Mouse (Mus musculus): Measurements from ENCODE around the gene Epb41. TPM values are rescaled to one million over a fixed set of nuclear protein-coding genes. Genes with fewer than 3 reads are reported as not detected.

The Epb41 gene
- 66.5 and 94.1 TPM in 2 replicates for polyA plus RNA-seq (2012; rRNA removed)

DNA sequence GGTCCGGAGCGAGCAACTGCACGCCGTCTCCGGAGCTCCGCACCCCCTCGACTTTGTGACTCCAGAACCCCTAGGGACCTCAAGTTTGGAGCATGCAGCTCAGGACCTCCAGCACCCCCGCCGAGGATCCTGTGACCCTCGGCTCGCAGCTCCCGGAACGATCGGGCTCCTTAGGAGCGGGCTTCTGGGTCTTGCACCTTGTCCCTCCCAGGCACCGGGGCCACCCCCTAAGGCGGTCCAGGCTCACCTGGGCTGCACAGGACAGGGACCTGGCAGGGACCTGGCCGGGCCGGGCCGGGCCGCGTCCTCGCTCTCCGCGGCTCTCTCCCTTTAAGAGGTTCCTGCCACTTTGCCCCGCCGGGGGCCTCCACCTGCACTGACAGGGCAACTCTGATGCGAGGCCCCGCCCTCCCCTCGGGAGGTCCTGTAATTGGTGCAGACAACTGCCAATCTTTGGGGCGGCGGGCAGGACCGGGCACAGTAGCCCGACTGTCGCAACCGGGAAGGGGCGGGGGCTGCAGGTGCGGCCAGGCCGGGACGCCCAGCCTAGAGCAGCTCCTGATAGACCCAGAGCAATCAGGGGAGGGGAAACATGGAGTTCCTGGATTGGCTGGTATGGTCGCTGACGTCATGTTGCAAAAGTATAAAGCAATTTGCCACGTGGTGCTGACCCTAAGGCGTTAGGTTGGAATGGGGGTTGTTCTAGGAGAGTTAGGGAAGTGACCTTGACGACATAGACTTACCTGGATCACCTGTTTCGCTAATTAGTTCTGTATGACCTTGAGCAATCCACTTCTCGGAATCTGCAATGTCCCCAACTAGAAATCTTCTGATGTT is at the start of gene Epb41:
TSS of gene Epb41 (minus strand) at position 389 of the 837 bp plus-strand sequence.
- WGBS = 3% methylated on average over 47 of the region's 47 CpGs
- peak; percentile 19; the same call in 1 of the 2 replicates for TF ChIP-seq POLR2A (IDR thresholded peaks at IDR 0.05; ENCODE audit: low read depth, low read length)
- no peak for TF ChIP-seq CTCF (IDR thresholded peaks at IDR 0.05; ENCODE audit: extremely low read depth, insufficient read depth, insufficient read length, insufficient replicate concordance)
- Histone ChIP-seq H3K4me1 (ENCODE audit: control insufficient read depth, insufficient read depth, insufficient read length) (peaks cover 5% of the 10 kb centered on the region; the same call in 1 of the 2 replicates), H3K4me3 (ENCODE audit: extremely low read depth, insufficient read depth, insufficient read length) (peak within 1 kb of the TSS; percentile 92), H3K27me3 (ENCODE audit: control insufficient read depth, insufficient read depth, low read length) (no peaks in the 10 kb centered on the region; the same call in 1 of the 2 replicates), H3K36me3 (ENCODE audit: control insufficient read depth, insufficient read depth, low read length) (peaks cover 3% of the 10 kb centered on the region; the same call in 1 of the 2 replicates), H3K27ac (ENCODE audit: insufficient read depth, low read length) (peak within 1 kb of the TSS; percentile 56)
- peak; percentile 94 to 100 for DNase-seq (ENCODE audit: low read depth in 1 of 2, low spot score in 2 of 2)

DNA sequence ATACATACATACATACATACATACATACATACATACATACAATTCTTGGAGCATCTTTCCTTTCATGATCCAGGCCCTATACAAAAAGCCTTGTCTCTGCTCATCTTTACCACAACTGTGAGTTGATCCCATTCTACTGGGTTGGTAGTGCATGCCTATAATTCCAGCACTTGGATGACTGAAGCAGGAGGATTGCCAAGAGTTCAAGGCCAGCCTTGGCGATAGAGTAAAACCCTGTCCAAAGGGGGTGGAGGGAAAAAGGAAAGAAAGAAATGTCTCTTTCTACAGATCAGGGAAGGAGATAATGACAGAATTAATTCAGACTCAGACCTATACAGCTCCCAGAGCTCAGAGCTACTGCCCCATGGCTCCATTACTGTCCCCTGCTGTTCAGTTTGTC is 48.0 kb upstream of the Epb41 start:
- no peak for DNase-seq (ENCODE audit: low read depth in 1 of 2, low spot score in 2 of 2)
- TF ChIP-seq CTCF (IDR thresholded peaks at IDR 0.05; ENCODE audit: extremely low read depth, insufficient read depth, insufficient read length, insufficient replicate concordance) = no peak
- no peak for TF ChIP-seq POLR2A (IDR thresholded peaks at IDR 0.05; ENCODE audit: low read depth, low read length)
- H3K27ac ChIP-seq (ENCODE audit: insufficient read depth, low read length) = no peak overlapping the region

DNA sequence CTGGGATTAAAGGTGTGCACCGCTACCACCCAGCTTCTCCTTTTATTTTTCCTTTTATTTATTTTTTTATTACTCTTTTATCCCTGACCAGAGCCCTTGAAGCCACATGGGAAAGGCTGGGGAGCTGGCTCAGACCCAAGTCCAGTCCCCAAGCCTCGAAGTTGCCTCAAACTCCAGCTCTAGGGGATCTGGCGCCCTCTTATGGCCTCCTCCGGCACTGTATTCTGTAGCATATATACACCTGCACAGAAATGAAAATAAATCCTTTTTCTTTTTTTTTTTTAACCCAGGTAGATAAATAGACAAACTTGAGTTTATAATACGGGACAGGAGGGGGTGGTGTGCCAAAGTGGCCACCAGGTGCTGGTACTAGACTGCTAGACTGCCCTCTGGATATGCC is 46.6 kb upstream of the Epb41 start:
- WGBS = 79% methylated on average over 5 of the region's 5 CpGs
- Histone ChIP-seq H3K4me1 (ENCODE audit: control insufficient read depth, insufficient read depth, insufficient read length) (no peaks in the 10 kb centered on the region), H3K27me3 (ENCODE audit: control insufficient read depth, insufficient read depth, low read length) (no peaks in the 10 kb centered on the region), H3K4me3 (ENCODE audit: extremely low read depth, insufficient read depth, insufficient read length) (no peak overlapping the region), H3K36me3 (ENCODE audit: control insufficient read depth, insufficient read depth, low read length) (no peaks in the 10 kb centered on the region), H3K27ac (ENCODE audit: insufficient read depth, low read length) (no peak overlapping the region)
- DNase-seq (ENCODE audit: low read depth in 1 of 2, low spot score in 2 of 2) = no peak
- TF ChIP-seq CTCF (IDR thresholded peaks at IDR 0.05; ENCODE audit: extremely low read depth, insufficient read depth, insufficient read length, insufficient replicate concordance) = no peak
- no peak for TF ChIP-seq POLR2A (IDR thresholded peaks at IDR 0.05; ENCODE audit: low read depth, low read length)

More for the DNA sequence above, 48.0 kb upstream of the Epb41 start:
- H3K27me3 ChIP-seq (ENCODE audit: control insufficient read depth, insufficient read depth, low read length) = no peaks in the 10 kb centered on the region
- 79% methylated on average over 1 of the region's 1 CpGs for WGBS
- no peak overlapping the region for H3K4me3 ChIP-seq (ENCODE audit: extremely low read depth, insufficient read depth, insufficient read length)
- no peaks in the 10 kb centered on the region for H3K4me1 ChIP-seq (ENCODE audit: control insufficient read depth, insufficient read depth, insufficient read length)
- no peaks in the 10 kb centered on the region for H3K36me3 ChIP-seq (ENCODE audit: control insufficient read depth, insufficient read depth, low read length)

DNA sequence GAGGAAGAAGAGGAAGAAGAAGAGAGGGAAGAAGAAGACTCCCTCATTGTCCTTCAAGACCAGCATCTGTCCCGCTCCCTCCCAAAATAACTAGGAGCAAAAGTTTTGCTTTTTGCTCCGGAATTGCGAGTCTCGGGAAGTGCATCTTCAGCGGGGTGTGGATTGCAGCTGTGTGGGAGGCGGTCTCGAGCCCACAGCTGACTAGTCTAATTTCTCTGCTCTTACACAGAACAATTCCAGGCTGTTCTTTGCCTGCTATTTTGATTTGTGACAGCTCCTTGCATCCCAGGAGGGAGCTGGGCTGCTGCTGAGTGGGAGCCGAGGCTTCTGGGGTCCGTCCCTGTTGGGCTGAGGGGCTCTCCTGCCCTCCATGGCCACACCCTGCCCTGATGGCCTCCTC is 44.4 kb upstream of the Epb41 start:
- 71% methylated on average over 9 of the region's 9 CpGs for WGBS
- no peak for DNase-seq (ENCODE audit: low read depth in 1 of 2, low spot score in 2 of 2)
- no peak overlapping the region for H3K27ac ChIP-seq (ENCODE audit: insufficient read depth, low read length)
- H3K27me3 ChIP-seq (ENCODE audit: control insufficient read depth, insufficient read depth, low read length) = no peaks in the 10 kb centered on the region
- no peaks in the 10 kb centered on the region for H3K36me3 ChIP-seq (ENCODE audit: control insufficient read depth, insufficient read depth, low read length)
- H3K4me3 ChIP-seq (ENCODE audit: extremely low read depth, insufficient read depth, insufficient read length) = no peak overlapping the region
- no peaks in the 10 kb centered on the region for H3K4me1 ChIP-seq (ENCODE audit: control insufficient read depth, insufficient read depth, insufficient read length)
- TF ChIP-seq CTCF (IDR thresholded peaks at IDR 0.05; ENCODE audit: extremely low read depth, insufficient read depth, insufficient read length, insufficient replicate concordance) (no peak), POLR2A (IDR thresholded peaks at IDR 0.05; ENCODE audit: low read depth, low read length) (no peak)

DNA sequence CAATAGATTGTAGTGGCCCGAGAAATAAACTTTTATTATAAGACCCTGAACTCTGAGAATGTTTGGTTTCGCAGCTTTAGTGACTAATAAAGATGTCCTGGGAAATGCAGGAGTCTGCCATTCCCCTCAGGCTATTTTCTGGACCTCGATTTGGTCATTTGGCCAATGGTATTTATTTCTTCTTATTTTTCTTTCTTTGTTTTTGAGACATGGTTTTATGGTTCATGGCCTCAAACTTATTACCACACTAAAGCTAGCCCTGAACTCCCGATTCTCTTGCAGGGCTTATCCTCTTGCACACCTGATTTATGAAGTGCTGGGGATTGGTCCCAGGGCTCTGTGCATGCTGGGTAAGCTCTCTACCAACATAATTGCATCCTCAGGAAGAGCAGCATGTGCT is 41.2 kb upstream of the Epb41 start:
- 79% methylated on average over 4 of the region's 4 CpGs for WGBS
- Histone ChIP-seq H3K36me3 (ENCODE audit: control insufficient read depth, insufficient read depth, low read length) (no peaks in the 10 kb centered on the region), H3K4me3 (ENCODE audit: extremely low read depth, insufficient read depth, insufficient read length) (no peak overlapping the region), H3K27me3 (ENCODE audit: control insufficient read depth, insufficient read depth, low read length) (no peaks in the 10 kb centered on the region; the same call in 1 of the 2 replicates), H3K4me1 (ENCODE audit: control insufficient read depth, insufficient read depth, insufficient read length) (peaks cover 3% of the 10 kb centered on the region; the same call in 1 of the 2 replicates), H3K27ac (ENCODE audit: insufficient read depth, low read length) (no peak overlapping the region)
- no peak for TF ChIP-seq CTCF (IDR thresholded peaks at IDR 0.05; ENCODE audit: extremely low read depth, insufficient read depth, insufficient read length, insufficient replicate concordance)
- TF ChIP-seq POLR2A (IDR thresholded peaks at IDR 0.05; ENCODE audit: low read depth, low read length) = no peak
- no peak for DNase-seq (ENCODE audit: low read depth in 1 of 2, low spot score in 2 of 2)

DNA sequence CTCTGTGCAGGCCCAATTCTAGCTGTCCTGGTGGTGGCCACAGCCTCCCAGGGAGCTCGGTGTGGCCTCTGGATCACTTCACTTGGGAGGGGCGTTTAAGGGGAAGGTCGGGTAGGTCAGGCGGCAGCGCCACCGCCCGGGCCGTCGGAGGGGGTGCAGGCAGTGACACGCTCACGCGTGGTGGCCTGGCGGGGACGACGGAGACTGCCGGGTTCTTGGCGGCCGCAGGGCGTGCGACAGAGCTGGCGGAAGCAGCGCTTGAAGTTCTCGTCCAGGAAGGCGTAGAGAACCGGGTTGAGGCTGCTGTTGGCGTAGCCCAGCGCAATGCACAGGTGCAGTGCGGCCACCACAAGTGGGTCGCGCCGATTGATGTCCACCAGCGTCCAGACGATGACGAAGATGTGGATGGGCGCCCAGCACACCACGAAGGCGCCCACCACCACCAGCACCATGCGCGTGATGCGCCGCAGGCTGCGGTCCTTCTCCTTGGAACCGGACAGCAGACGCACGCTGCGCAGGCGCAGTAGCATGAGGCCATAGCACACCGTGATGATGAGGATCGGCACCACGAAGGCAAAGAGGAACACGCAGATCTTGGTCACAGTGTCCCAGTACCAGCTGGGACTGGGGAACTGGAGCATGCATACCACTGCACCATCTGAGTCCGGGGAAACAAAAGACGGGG is 38.4 kb upstream of the Epb41 start:
- no peak overlapping the region for H3K27ac ChIP-seq (ENCODE audit: insufficient read depth, low read length)
- H3K36me3 ChIP-seq (ENCODE audit: control insufficient read depth, insufficient read depth, low read length) = no peaks in the 10 kb centered on the region
- peaks cover 3% of the 10 kb centered on the region; the same call in 1 of the 2 replicates for H3K4me1 ChIP-seq (ENCODE audit: control insufficient read depth, insufficient read depth, insufficient read length)
- 47% methylated on average over 53 of the region's 53 CpGs for WGBS
- no peaks in the 10 kb centered on the region; the same call in 1 of the 2 replicates for H3K27me3 ChIP-seq (ENCODE audit: control insufficient read depth, insufficient read depth, low read length)
- DNase-seq (ENCODE audit: low read depth in 1 of 2, low spot score in 2 of 2) = no peak
- peak overlapping the region; percentile 27; the same call in 1 of the 2 replicates for H3K4me3 ChIP-seq (ENCODE audit: extremely low read depth, insufficient read depth, insufficient read length)
- no peak for TF ChIP-seq POLR2A (IDR thresholded peaks at IDR 0.05; ENCODE audit: low read depth, low read length)
- no peak for TF ChIP-seq CTCF (IDR thresholded peaks at IDR 0.05; ENCODE audit: extremely low read depth, insufficient read depth, insufficient read length, insufficient replicate concordance)
